Mouse (Mus musculus) hindbrain, embryonic 10.5 days (tissue): ENCODE results near the gene Cfap299. TPM values are rescaled to one million over a fixed set of nuclear protein-coding genes. Genes with fewer than 3 reads are reported as not detected.
"Not testable (repeated sequence)": the region's sequence is repeated elsewhere in the genome, so short reads cannot be mapped to it uniquely, and the experiment has no call there.

Experiments used
- DNase-seq: peaks from one replicate; pipeline ENCODE4 v3.0.0-alpha.2; 2017; ENCODE audit warnings: low spot score
- H3K27ac ChIP-seq: fragments of 300-500 bp; sonication (generic); 2 replicates; pipeline ENCODE4 v1.5.1; 2016; ENCODE audit warnings: mild to moderate bottlenecking, moderate library complexity
- H3K27me3 ChIP-seq: fragments of 300-500 bp; sonication (generic); 2 replicates; pipeline ENCODE4 v1.6.1; 2016; ENCODE audit warnings: mild to moderate bottlenecking; ENCODE audit not compliant: poor library complexity, insufficient read depth, severe bottlenecking
- H3K36me3 ChIP-seq: fragments of 300-500 bp; sonication (generic); 2 replicates; pipeline ENCODE4 v1.6.1; 2016; ENCODE audit warnings: mild to moderate bottlenecking, moderate library complexity
- H3K4me1 ChIP-seq: fragments of 300-500 bp; sonication (generic); replicated peaks from 2 replicates; pipeline ENCODE4 v1.6.1; 2016; ENCODE audit warnings: mild to moderate bottlenecking
- H3K4me3 ChIP-seq: fragments of 300-500 bp; sonication (generic); 2 replicates; pipeline ENCODE4 v1.5.1; 2016; ENCODE audit warnings: mild to moderate bottlenecking, moderate library complexity
- H3K9me3 ChIP-seq: fragments of 300-500 bp; sonication (generic); 2 replicates; pipeline ENCODE4 v1.6.1; 2016; ENCODE audit warnings: mild to moderate bottlenecking, moderate library complexity
- WGBS: fragments of 180-500 bp; shearing (Covaris S2); methylation state at CpG from one replicate; pipeline ENCODE4 v1.1.7; 2016; 5-methylcytosine and 5-hydroxymethylcytosine counted together
- polyA plus RNA-seq: library from polyadenylated mRNA; unstranded; fragments of >200 nt; fragmentation: Nextera tagmentation; extraction: Ambion mirVana; gene quantifications from 2 replicates; pipeline ENCODE4 v1.2.1, GENCODE M21; 2016

Cfap299 gene
- polyA plus RNA-seq, 1 experiment from 2014 or later = 2.2 TPM

GRCm38 (mm10) chr5:98562806-98563205 is 233.7 kb downstream of the Cfap299 start:
- peaks cover 42% of the 10 kb centered on the region for H3K4me1 ChIP-seq
- H3K27ac ChIP-seq = no peak overlapping the region
- H3K4me3 ChIP-seq = no peak overlapping the region
- H3K36me3 ChIP-seq = no peaks in the 10 kb centered on the region
- H3K27me3 ChIP-seq = no peaks in the 10 kb centered on the region
- WGBS = 92% methylated on average over 9 of the region's 9 CpGs
- no peaks in the 10 kb centered on the region for H3K9me3 ChIP-seq
- DNase-seq = no peak

- Histone ChIP-seq H3K9me3 (no peaks in the 10 kb centered on the region), H3K27me3 (no peaks in the 10 kb centered on the region), H3K36me3 (no peaks in the 10 kb centered on the region), H3K4me1 (peaks cover 42% of the 10 kb centered on the region), H3K27ac (peak overlapping the region; percentile 77), H3K4me3 (no peak overlapping the region)
- 48% methylated on average over 9 of the region's 9 CpGs for WGBS
- DNase-seq = peak; percentile 23
These were observed 234.7 kb downstream of the Cfap299 start for GRCm38 (mm10) chr5:98563801-98564200.

GRCm38 (mm10) chr5:98566461-98567193 is 237.5 kb downstream of the Cfap299 start:
- no peaks in the 10 kb centered on the region for H3K27me3 ChIP-seq
- no peak overlapping the region for H3K4me3 ChIP-seq
- 40% methylated on average over 6 of the region's 6 CpGs for WGBS
- H3K27ac ChIP-seq = peak overlapping the region; percentile 78
- no peaks in the 10 kb centered on the region for H3K36me3 ChIP-seq
- H3K9me3 ChIP-seq = no peaks in the 10 kb centered on the region
- peaks cover 35% of the 10 kb centered on the region for H3K4me1 ChIP-seq
- DNase-seq = peak; percentile 35

- WGBS = 88% methylated on average over 4 of the region's 4 CpGs
- Histone ChIP-seq H3K27ac (no peak overlapping the region), H3K4me3 (no peak overlapping the region), H3K4me1 (peaks cover 28% of the 10 kb centered on the region), H3K36me3 (no peaks in the 10 kb centered on the region), H3K9me3 (no peaks in the 10 kb centered on the region), H3K27me3 (no peaks in the 10 kb centered on the region)
- DNase-seq = no peak
These were observed 239.4 kb downstream of the Cfap299 start for GRCm38 (mm10) chr5:98568481-98568880.

- H3K27me3 ChIP-seq = no peaks in the 10 kb centered on the region
- no peaks in the 10 kb centered on the region for H3K36me3 ChIP-seq
- 73% methylated on average over 3 of the region's 3 CpGs for WGBS
- DNase-seq = no peak
- no peaks in the 10 kb centered on the region for H3K9me3 ChIP-seq
- H3K4me3 ChIP-seq = no peak overlapping the region
- 0 out of 2 replicates have a peak overlapping the region, but pooled peaks have one; percentile 18 for H3K27ac ChIP-seq
- H3K4me1 ChIP-seq = peaks cover 22% of the 10 kb centered on the region
These were observed 240.0 kb downstream of the Cfap299 start for GRCm38 (mm10) chr5:98569029-98569513.

GRCm38 (mm10) chr5:98572392-98572791 is 243.3 kb downstream of the Cfap299 start:
- DNase-seq = no peak
- no peaks in the 10 kb centered on the region for H3K27me3 ChIP-seq
- peaks cover 10% of the 10 kb centered on the region for H3K4me1 ChIP-seq
- no peaks in the 10 kb centered on the region for H3K9me3 ChIP-seq
- H3K36me3 ChIP-seq = no peaks in the 10 kb centered on the region
- WGBS = 60% methylated on average over 4 of the region's 4 CpGs
- no peak overlapping the region for H3K4me3 ChIP-seq
- no peak overlapping the region for H3K27ac ChIP-seq

GRCm38 (mm10) chr5:98574711-98575470 is 245.8 kb downstream of the Cfap299 start:
- DNase-seq = no peak
- Histone ChIP-seq H3K4me1 (peaks cover 13% of the 10 kb centered on the region), H3K4me3 (no peak overlapping the region), H3K9me3 (no peaks in the 10 kb centered on the region), H3K27me3 (no peaks in the 10 kb centered on the region), H3K36me3 (no peaks in the 10 kb centered on the region), H3K27ac (no peak overlapping the region)
- WGBS = 61% methylated on average over 12 of the region's 12 CpGs

GRCm38 (mm10) chr5:98575471-98575834 is 246.3 kb downstream of the Cfap299 start:
- no peak for DNase-seq
- Histone ChIP-seq H3K27ac (no peak overlapping the region), H3K4me3 (no peak overlapping the region), H3K9me3 (no peaks in the 10 kb centered on the region), H3K27me3 (no peaks in the 10 kb centered on the region), H3K36me3 (no peaks in the 10 kb centered on the region), H3K4me1 (peaks cover 13% of the 10 kb centered on the region)
- 76% methylated on average over 4 of the region's 4 CpGs for WGBS

GRCm38 (mm10) chr5:98576538-98576937 is 247.4 kb downstream of the Cfap299 start:
- H3K4me1 ChIP-seq = peaks cover 13% of the 10 kb centered on the region
- not testable (repeated sequence) for H3K9me3 ChIP-seq, H3K4me3 ChIP-seq, DNase-seq, H3K27ac ChIP-seq, H3K36me3 ChIP-seq, H3K27me3 ChIP-seq
- 88% methylated on average over 6 of the region's 6 CpGs for WGBS

GRCm38 (mm10) chr5:98578398-98578797 is 249.3 kb downstream of the Cfap299 start:
- DNase-seq = no peak
- no peaks in the 10 kb centered on the region for H3K36me3 ChIP-seq
- H3K4me1 ChIP-seq = peaks cover 13% of the 10 kb centered on the region
- H3K9me3 ChIP-seq = no peaks in the 10 kb centered on the region
- 84% methylated on average over 2 of the region's 2 CpGs for WGBS
- no peak overlapping the region for H3K27ac ChIP-seq
- no peaks in the 10 kb centered on the region for H3K27me3 ChIP-seq
- H3K4me3 ChIP-seq = no peak overlapping the region

GRCm38 (mm10) chr5:98580811-98581210 is 251.7 kb downstream of the Cfap299 start:
- Histone ChIP-seq H3K4me3 (no peak overlapping the region), H3K27me3 (no peaks in the 10 kb centered on the region), H3K27ac (no peak overlapping the region), H3K9me3 (no peaks in the 10 kb centered on the region), H3K36me3 (no peaks in the 10 kb centered on the region), H3K4me1 (0 out of 2 replicates have a peak, but pooled peaks cover 3% of the 10 kb centered on the region)
- DNase-seq = no peak
- WGBS = 77% methylated on average over 5 of the region's 5 CpGs

- WGBS = 85% methylated on average over 3 of the region's 3 CpGs
- Histone ChIP-seq H3K36me3 (no peaks in the 10 kb centered on the region), H3K4me1 (0 out of 2 replicates have a peak, but pooled peaks cover 3% of the 10 kb centered on the region), H3K9me3 (no peaks in the 10 kb centered on the region), H3K27me3 (no peaks in the 10 kb centered on the region), H3K4me3 (no peak overlapping the region), H3K27ac (no peak overlapping the region)
- DNase-seq = no peak
These were observed 252.9 kb downstream of the Cfap299 start for GRCm38 (mm10) chr5:98582051-98582450.

GRCm38 (mm10) chr5:98585915-98586314 is 256.8 kb downstream of the Cfap299 start:
- H3K27ac ChIP-seq = no peak overlapping the region
- no peak overlapping the region for H3K4me3 ChIP-seq
- H3K27me3 ChIP-seq = no peaks in the 10 kb centered on the region
- no peaks in the 10 kb centered on the region for H3K36me3 ChIP-seq
- no peaks in the 10 kb centered on the region for H3K9me3 ChIP-seq
- no peaks in the 10 kb centered on the region for H3K4me1 ChIP-seq
- no peak for DNase-seq
